Mouse (Mus musculus) hindbrain, embryonic 15.5 days (tissue): ENCODE data around the gene Rrn3. TPM values are rescaled to one million over a fixed set of nuclear protein-coding genes. Genes with fewer than 3 reads are reported as not detected.
"Not testable (repeated sequence)": the region's sequence is repeated elsewhere in the genome, so short reads cannot be mapped to it uniquely, and the experiment has no call there.

Experiments used
- ATAC-seq: fragments of 200-750 bp; cut with Nextera tagmentation; 2 replicates; pipeline ENCODE4 v1.8.0; 2017; ENCODE audit warnings: low read depth, moderate number of reproducible peaks, moderate TSS enrichment; ENCODE audit not compliant: low FRiP score
- H3K27ac ChIP-seq: fragments of 300-500 bp; sonication (generic); replicated peaks from 2 replicates; pipeline ENCODE4 v1.5.1; 2015; ENCODE audit warnings: mild to moderate bottlenecking, inconsistent platforms
- H3K27me3 ChIP-seq: fragments of 300-500 bp; sonication (generic); 2 replicates; pipeline ENCODE4 v1.6.1; 2015; ENCODE audit warnings: control low read depth, inconsistent platforms
- H3K36me3 ChIP-seq: fragments of 300-500 bp; sonication (generic); 2 replicates; pipeline ENCODE4 v1.6.1; 2015; ENCODE audit warnings: control low read depth, inconsistent platforms
- H3K4me1 ChIP-seq: fragments of 300-500 bp; sonication (generic); replicated peaks from 2 replicates; pipeline ENCODE4 v1.6.1; 2015; ENCODE audit warnings: control low read depth, inconsistent platforms
- H3K4me2 ChIP-seq: fragments of 300-500 bp; sonication (generic); 2 replicates; pipeline ENCODE4 v1.6.1; 2015; ENCODE audit warnings: moderate library complexity, mild to moderate bottlenecking, inconsistent platforms
- H3K4me3 ChIP-seq: fragments of 300-500 bp; sonication (generic); 2 replicates; pipeline ENCODE4 v1.5.1; 2015; ENCODE audit warnings: mild to moderate bottlenecking, inconsistent platforms
- H3K9ac ChIP-seq: fragments of 300-500 bp; sonication (generic); 2 replicates; pipeline ENCODE4 v1.6.1; 2015; ENCODE audit warnings: inconsistent platforms
- H3K9me3 ChIP-seq: fragments of 300-500 bp; sonication (generic); 2 replicates; pipeline ENCODE4 v1.6.1; 2016; ENCODE audit warnings: control low read depth, inconsistent platforms
- WGBS: fragments of 180-500 bp; shearing (Covaris S2); methylation state at CpG from one replicate; pipeline ENCODE4 v1.1.7; 2015; 5-methylcytosine and 5-hydroxymethylcytosine counted together
- polyA plus RNA-seq: library from polyadenylated mRNA; unstranded; fragments of >200 nt; fragmentation: Nextera tagmentation; extraction: Ambion mirVana; gene quantifications from 2 replicates; pipeline ENCODE4 v1.2.1, GENCODE M21; 2015

Gene Rrn3
- 86.7 and 89.4 TPM in 2 replicates for polyA plus RNA-seq

GRCm38 (mm10) chr16:13780353-13781036 is at the start of gene Rrn3:
Gene Rrn3, plus strand, starts transcription at chr16:13780708.
- peaks cover 28% of the 10 kb centered on the region for H3K4me1 ChIP-seq
- H3K4me3 ChIP-seq: peak within 1 kb of the TSS; percentile 70
- peak; percentile 99 for ATAC-seq
- H3K36me3 ChIP-seq: peaks cover 16% of the 10 kb centered on the region
- WGBS: under 1% methylated on average over 57 of the region's 57 CpGs
- peak within 1 kb of the TSS; percentile 77 for H3K4me2 ChIP-seq
- peak within 1 kb of the TSS; percentile 81 for H3K27ac ChIP-seq
- H3K9ac ChIP-seq: peak within 1 kb of the TSS; percentile 88
- no peaks in the 10 kb centered on the region for H3K9me3 ChIP-seq
- H3K27me3 ChIP-seq: no peaks in the 10 kb centered on the region

GRCm38 (mm10) chr16:13732786-13733185 is 47.7 kb upstream of the Rrn3 start:
- Histone ChIP-seq H3K4me3 (no peak overlapping the region), H3K36me3 (no peaks in the 10 kb centered on the region), H3K9ac (no peak overlapping the region), H3K27ac (no peak overlapping the region), H3K9me3 (no peaks in the 10 kb centered on the region), H3K27me3 (no peaks in the 10 kb centered on the region), H3K4me1 (peaks cover 4% of the 10 kb centered on the region; the same call in 1 of the 2 replicates), H3K4me2 (no peak overlapping the region)
- no peak for ATAC-seq
- 92% methylated on average over 3 of the region's 3 CpGs for WGBS

GRCm38 (mm10) chr16:13733518-13734137 is 46.9 kb upstream of the Rrn3 start:
- Histone ChIP-seq H3K4me2 (no peak overlapping the region), H3K9me3 (no peaks in the 10 kb centered on the region), H3K4me3 (no peak overlapping the region), H3K27ac (no peak overlapping the region), H3K9ac (no peak overlapping the region), H3K36me3 (no peaks in the 10 kb centered on the region), H3K27me3 (no peaks in the 10 kb centered on the region), H3K4me1 (peaks cover 4% of the 10 kb centered on the region; the same call in 1 of the 2 replicates)
- WGBS: 28% methylated on average over 9 of the region's 9 CpGs
- ATAC-seq: no peak

- no peaks in the 10 kb centered on the region for H3K27me3 ChIP-seq
- H3K9ac ChIP-seq: no peak overlapping the region
- 89% methylated on average over 8 of the region's 8 CpGs for WGBS
- no peaks in the 10 kb centered on the region for H3K36me3 ChIP-seq
- no peak overlapping the region for H3K27ac ChIP-seq
- ATAC-seq: no peak
- peaks cover under 1% of the 10 kb centered on the region; the same call in 1 of the 2 replicates for H3K4me1 ChIP-seq
- no peak overlapping the region for H3K4me3 ChIP-seq
- no peaks in the 10 kb centered on the region for H3K9me3 ChIP-seq
- no peak overlapping the region for H3K4me2 ChIP-seq
These were observed 44.5 kb upstream of the Rrn3 start for GRCm38 (mm10) chr16:13735977-13736376.

GRCm38 (mm10) chr16:13739044-13739443 is 41.5 kb upstream of the Rrn3 start:
- not testable (repeated sequence) for H3K36me3 ChIP-seq, H3K9ac ChIP-seq, H3K27ac ChIP-seq, H3K9me3 ChIP-seq, H3K27me3 ChIP-seq, H3K4me3 ChIP-seq, H3K4me2 ChIP-seq, ATAC-seq, H3K4me1 ChIP-seq
- WGBS: 64% methylated on average over 4 of the region's 4 CpGs

GRCm38 (mm10) chr16:13740844-13741243 is 39.7 kb upstream of the Rrn3 start:
- no peak for ATAC-seq
- Histone ChIP-seq H3K4me2 (no peak overlapping the region), H3K27me3 (no peaks in the 10 kb centered on the region), H3K36me3 (no peaks in the 10 kb centered on the region), H3K4me1 (no peaks in the 10 kb centered on the region), H3K9me3 (no peaks in the 10 kb centered on the region), H3K9ac (no peak overlapping the region), H3K27ac (no peak overlapping the region), H3K4me3 (no peak overlapping the region)
- 78% methylated on average over 2 of the region's 2 CpGs for WGBS

- 95% methylated on average over 8 of the region's 8 CpGs for WGBS
These were observed 32.8 kb upstream of the Rrn3 start for GRCm38 (mm10) chr16:13747708-13748107.

GRCm38 (mm10) chr16:13748124-13748523 is 32.4 kb upstream of the Rrn3 start:
- ATAC-seq: no peak
- no peak overlapping the region for H3K4me2 ChIP-seq
- no peak overlapping the region for H3K27ac ChIP-seq
- no peak overlapping the region for H3K4me3 ChIP-seq
- H3K4me1 ChIP-seq: no peaks in the 10 kb centered on the region
- no peaks in the 10 kb centered on the region for H3K27me3 ChIP-seq
- no peaks in the 10 kb centered on the region for H3K36me3 ChIP-seq
- no peak overlapping the region for H3K9ac ChIP-seq
- no peaks in the 10 kb centered on the region for H3K9me3 ChIP-seq
- whole genome bisulfite sequencing: 67% methylated on average over 3 of the region's 3 CpGs

More at GRCm38 (mm10) chr16:13747708-13748107, 32.8 kb upstream of the Rrn3 start:
- Histone ChIP-seq H3K4me2 (no peak overlapping the region), H3K36me3 (no peaks in the 10 kb centered on the region), H3K4me3 (no peak overlapping the region), H3K9me3 (no peaks in the 10 kb centered on the region), H3K27me3 (no peaks in the 10 kb centered on the region), H3K9ac (no peak overlapping the region), H3K27ac (no peak overlapping the region), H3K4me1 (no peaks in the 10 kb centered on the region)
- no peak for ATAC-seq

- not testable (repeated sequence) for H3K4me1 ChIP-seq, H3K4me2 ChIP-seq, H3K9me3 ChIP-seq, H3K9ac ChIP-seq, ATAC-seq, H3K4me3 ChIP-seq, H3K27ac ChIP-seq, H3K36me3 ChIP-seq, H3K27me3 ChIP-seq
- WGBS: 13% methylated on average over 10 of the region's 10 CpGs
These were observed 31.7 kb upstream of the Rrn3 start for GRCm38 (mm10) chr16:13748813-13749212.

- H3K9me3 ChIP-seq: no peaks in the 10 kb centered on the region
- no peak overlapping the region for H3K4me3 ChIP-seq
- H3K4me1 ChIP-seq: no peaks in the 10 kb centered on the region
- WGBS: 50% methylated on average over 5 of the region's 5 CpGs
- no peak for ATAC-seq
- no peaks in the 10 kb centered on the region for H3K36me3 ChIP-seq
- no peak overlapping the region for H3K27ac ChIP-seq
- no peaks in the 10 kb centered on the region for H3K27me3 ChIP-seq
- no peak overlapping the region for H3K4me2 ChIP-seq
- no peak overlapping the region for H3K9ac ChIP-seq
These were observed 31.2 kb upstream of the Rrn3 start for GRCm38 (mm10) chr16:13749306-13749705.

- H3K27me3 ChIP-seq: no peaks in the 10 kb centered on the region
- no peak overlapping the region for H3K4me2 ChIP-seq
- H3K9ac ChIP-seq: no peak overlapping the region
- H3K9me3 ChIP-seq: no peaks in the 10 kb centered on the region
- no peak overlapping the region for H3K27ac ChIP-seq
- H3K36me3 ChIP-seq: no peaks in the 10 kb centered on the region
- no peak for ATAC-seq
- WGBS: 61% methylated on average over 3 of the region's 3 CpGs
- no peak overlapping the region for H3K4me3 ChIP-seq
- no peaks in the 10 kb centered on the region for H3K4me1 ChIP-seq
These were observed 30.5 kb upstream of the Rrn3 start for GRCm38 (mm10) chr16:13749981-13750380.

GRCm38 (mm10) chr16:13750626-13751025 is 29.9 kb upstream of the Rrn3 start:
- ATAC-seq: no peak
- Histone ChIP-seq H3K4me1 (no peaks in the 10 kb centered on the region), H3K4me2 (no peak overlapping the region), H3K27ac (no peak overlapping the region), H3K36me3 (no peaks in the 10 kb centered on the region), H3K9me3 (no peaks in the 10 kb centered on the region), H3K4me3 (no peak overlapping the region), H3K9ac (no peak overlapping the region), H3K27me3 (no peaks in the 10 kb centered on the region)
- 97% methylated on average over 13 of the region's 13 CpGs for WGBS
